Mouse (Mus musculus) kidney, postnatal 25 days (tissue): ENCODE results near the gene Gm13119.
"Not testable (repeated sequence)": the region's sequence is repeated elsewhere in the genome, so short reads cannot be mapped to it uniquely, and the experiment has no call there.

Experiments used
- DNase-seq, 2 experiments: peaks; one replicate each; pipeline ENCODE4 v3.0.0; 2021; ENCODE audit warnings: mixed read lengths in 2 of 2

The Gm13119 gene

GRCm38 (mm10) chr4:144357642-144358041 lies at the start of gene Gm13119:
Gene Gm13119, plus strand, starts transcription at chr4:144357942.
- DNase-seq = not testable (repeated sequence)

DNA sequence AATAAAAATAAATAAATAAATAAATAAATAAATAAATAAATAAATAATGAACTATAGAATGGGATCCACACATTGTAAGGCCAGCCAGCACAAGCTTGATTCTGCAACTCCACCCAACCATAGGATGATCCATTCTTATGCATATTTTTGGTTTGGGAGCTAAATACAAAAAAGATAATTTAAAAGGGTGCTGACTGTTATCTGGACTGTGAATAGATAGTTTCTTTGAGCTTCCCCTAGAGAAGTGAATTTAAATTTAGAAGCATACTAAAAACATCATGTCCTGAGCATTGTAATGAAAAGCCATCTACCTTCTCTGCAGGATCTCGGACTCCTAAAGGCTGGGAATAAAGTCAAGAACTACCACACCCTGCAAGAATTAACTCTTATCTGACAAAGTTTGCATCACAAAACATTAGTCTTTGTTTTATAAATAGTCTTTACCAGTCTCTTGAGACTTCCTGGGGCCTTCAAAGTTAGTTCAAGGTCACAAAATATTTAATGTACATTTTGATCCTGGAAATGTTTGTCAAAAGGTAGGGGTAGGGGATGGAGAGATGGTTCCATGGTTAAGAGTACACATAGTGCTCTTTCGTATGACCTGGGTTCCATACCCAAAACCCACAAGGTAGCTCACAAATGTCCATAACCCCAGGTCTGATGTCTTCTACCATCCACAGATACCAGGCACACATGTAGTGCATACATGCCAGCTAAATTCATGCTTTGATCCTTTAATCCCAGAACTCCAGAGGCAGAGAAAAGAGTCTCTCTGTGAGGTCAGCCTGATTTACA lies 44.9 kb upstream of the Gm13119 start:
- not testable (repeated sequence) for DNase-seq

- not testable (repeated sequence) for DNase-seq
Observed at GRCm38 (mm10) chr4:144329949-144330348, 27.8 kb upstream of the Gm13119 start, which contains the start of gene Gm13128. Gene Gm13128, plus strand, starts transcription at chr4:144330249.

DNA sequence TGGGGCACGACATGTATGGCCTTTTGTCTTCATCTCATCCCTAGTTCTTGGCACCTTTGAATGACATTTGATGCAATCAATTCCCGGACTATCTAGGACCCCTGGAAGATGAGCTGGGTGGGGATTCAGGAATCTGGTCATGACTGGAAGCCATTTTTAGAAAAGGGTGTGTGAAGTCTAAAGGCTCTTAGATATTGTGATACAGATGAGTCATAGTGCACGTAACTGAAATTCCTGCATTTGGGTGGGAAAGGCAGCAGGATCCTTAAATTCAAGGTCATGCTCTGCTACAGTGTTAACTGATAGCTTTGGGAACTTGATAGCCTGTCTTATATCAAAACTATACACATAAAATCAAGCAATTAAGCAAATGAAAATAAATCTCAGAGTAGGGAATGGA lies 21.9 kb upstream of the Gm13119 start:
- DNase-seq = not testable (repeated sequence)

- DNase-seq = no peak
Observed at GRCm38 (mm10) chr4:144377911-144378310, 20.2 kb downstream of the Gm13119 start, which contains the start of gene Pramef20. Gene Pramef20, minus strand, starts transcription at chr4:144377933.

DNA sequence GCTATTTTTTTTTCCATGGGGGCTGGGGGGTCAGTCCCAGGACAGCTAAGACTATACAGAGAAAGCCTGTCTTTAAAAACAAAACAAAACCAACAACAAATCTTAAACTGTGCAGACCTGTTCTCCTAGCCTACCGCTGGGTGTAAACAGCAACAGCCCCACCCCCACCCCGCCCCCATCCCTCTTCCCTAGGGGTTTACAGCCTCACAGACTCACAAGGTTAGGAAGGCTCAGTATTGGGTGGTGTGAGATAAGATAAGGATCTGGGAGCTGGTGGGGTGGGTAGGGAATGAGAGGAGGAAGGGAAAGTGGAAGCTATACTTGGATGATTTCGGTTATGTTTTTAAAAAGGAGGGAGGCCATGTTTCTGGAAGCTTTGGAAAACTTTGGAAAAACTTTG lies 38.6 kb downstream of the Gm13119 start:
- DNase-seq = no peak

- no peak for DNase-seq
Observed at GRCm38 (mm10) chr4:144402712-144403111, 45.0 kb downstream of the Gm13119 start.

GRCm38 (mm10) chr4:144404456-144405086 lies 46.8 kb downstream of the Gm13119 start:
- DNase-seq = peak; percentile 21 to 61

DNA sequence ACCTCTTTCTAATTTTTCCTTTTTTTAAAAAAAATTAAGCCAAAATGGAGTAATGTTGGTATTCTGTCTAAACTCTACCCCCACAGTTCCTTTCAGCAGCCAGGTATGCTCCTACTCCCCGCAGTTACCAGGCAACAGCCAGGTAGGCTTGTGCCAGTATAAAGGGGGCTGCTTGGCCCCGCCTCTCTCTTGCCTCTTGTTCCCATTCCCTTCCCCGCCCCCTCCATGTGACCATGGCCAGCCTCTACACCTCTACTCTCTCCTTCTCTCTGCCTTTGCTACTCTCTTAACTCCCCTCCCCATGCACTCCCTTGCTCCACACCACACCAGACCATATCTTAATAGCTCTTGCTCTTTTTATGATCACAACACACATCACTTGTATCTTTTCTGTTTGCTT lies 48.5 kb downstream of the Gm13119 start:
- DNase-seq = no peak

GRCm38 (mm10) chr4:144408290-144408689 lies 50.5 kb downstream of the Gm13119 start, which contains the start of gene Pramef12:
Gene Pramef12, minus strand, starts transcription at chr4:144408464.
- DNase-seq = no peak
